Mouse (Mus musculus) kidney, adult 2 months (tissue): ENCODE measurements around the gene Cct8l1.

ENCODE experiments used
- CTCF ChIP-seq: fragments of 200-500 bp; conservative IDR thresholded peaks from 2 replicates; pipeline ENCODE4 v1.5.1; 2011; ENCODE audit warnings: low read depth, mild to moderate bottlenecking, control low read depth, low read length, moderate library complexity, mixed read lengths; ENCODE audit not compliant: insufficient read depth, insufficient read length
- POLR2A ChIP-seq: fragments of 200-500 bp; IDR thresholded peaks from one replicate; pipeline ENCODE4 v1.6.1; 2011; ENCODE audit warnings: low read depth, low read length, control low read depth

DNA sequence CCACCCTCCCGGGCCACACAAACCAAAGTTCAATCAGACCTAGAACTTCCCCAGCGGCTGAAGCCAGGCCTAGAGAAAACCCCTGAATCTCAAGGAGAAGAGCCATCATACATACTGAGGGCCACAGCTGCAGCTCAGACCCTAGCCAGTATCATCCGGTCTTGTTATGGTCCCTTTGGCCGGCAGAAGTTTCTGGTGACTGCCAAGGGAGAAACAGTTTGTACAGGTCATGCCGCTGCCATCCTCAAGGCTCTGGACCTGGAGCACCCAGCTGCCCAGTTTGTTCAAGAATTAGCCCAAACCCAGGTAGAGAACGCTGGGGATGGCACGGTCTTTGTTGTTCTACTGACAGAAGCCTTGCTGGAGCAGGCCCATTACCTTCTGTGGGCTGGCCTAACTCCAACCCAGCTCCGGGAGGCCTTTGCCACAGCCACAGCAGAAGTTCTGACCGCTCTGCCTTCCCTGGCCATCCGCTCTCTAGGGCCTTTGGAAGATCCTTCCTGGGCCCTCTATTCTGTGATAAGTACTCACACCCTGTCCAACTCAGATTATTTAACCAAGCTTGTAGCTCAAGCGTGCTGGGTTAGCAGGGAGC lies 531 bp downstream of the Cct8l1 start:
- TF ChIP-seq CTCF: no peak
- TF ChIP-seq POLR2A: no peak
